Mouse (Mus musculus) cerebellum, postnatal 4 days (tissue): ENCODE measurements at regions not wholly inside any gene's neighbourhood (a gene's known extent, or its start where the extent isn't known, plus 50 kb on each side); places are given as distances from the start of the nearest gene placed in this dataset.

ENCODE experiments used
- DNase-seq, 2 experiments: peaks; one replicate each; pipeline ENCODE4 v3.0.0; 2022; ENCODE audit warnings: low spot score in 2 of 2, mixed read lengths in 1 of 2

DNA sequence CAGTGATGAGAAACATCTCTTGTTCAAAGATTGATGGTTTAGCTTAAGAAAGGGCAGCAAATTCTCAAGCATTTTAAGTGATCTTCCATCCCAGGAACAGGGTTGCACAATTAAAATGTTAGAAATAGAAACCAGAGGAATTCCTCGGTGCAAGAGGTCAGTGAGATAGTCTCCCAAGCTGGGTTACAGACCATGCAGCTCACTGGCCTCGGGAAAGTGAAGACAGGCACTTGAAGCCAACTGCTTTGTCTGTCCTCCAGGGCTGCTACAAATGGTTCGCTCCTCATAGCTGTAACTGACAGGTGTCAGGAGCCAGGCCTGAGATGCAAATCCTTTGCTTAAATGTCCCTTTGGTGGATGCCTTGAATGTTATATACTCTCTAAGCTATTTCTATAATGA lies 306.2 kb upstream of the Jag1 start:
- DNase-seq = no peak

DNA sequence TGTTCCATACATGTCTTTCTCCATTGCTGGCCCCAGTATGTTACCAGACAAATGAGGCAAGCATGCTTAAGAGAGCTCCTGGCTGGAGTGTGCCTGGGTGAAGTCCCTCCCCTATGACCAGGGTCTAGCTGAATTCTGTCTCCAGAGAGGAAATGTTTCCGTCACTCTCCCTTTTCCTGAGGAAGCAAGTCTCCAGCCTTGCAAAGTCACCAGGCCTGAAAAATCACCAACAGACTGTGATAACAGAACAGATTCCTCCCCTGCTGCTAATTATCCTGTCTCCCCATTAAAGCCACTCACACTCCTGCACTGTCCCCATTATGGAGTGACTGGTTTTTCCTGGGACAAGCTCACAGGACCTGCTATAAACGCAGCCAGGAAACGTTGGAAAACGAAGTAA lies 303.2 kb upstream of the Jag1 start:
- no peak for DNase-seq

DNA sequence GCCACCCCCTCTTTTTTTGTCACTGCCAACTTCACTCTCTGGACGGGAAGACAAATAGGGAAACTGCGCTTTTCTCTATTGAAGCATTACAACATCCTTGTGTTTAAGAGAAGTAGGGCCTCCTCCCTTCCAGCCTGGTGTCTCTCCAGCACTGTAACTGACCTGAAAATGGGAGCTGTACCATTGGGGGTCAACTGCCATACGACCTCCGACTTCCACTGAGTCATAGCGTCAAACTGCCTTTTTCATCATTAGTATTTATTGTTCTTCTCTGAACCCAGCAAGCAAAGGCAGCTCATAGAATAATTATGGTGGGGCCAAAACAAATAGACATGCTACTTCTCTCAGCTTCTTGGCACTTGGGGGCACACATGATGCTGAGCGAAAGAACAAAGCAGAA lies 301.2 kb upstream of the Jag1 start:
- no peak for DNase-seq

DNA sequence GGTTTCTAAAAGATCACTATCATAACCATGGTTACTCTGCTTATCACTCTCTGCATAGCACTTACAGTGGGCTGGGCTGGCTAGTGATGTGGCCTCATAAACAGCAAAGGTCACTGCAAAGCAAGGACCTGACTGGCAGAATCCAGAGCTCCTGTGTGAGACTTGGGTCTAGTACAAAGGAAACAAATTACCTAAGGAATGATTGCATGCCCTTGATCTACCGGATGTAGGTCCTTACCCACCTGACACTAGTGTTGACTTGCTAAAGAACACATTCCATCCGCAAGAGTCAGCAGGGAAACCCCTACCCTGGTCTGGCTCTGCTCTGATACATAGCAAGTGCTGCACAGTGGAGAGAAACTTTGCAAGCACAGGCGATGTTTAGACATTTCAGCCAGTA lies 297.0 kb upstream of the Jag1 start:
- no peak for DNase-seq

DNA sequence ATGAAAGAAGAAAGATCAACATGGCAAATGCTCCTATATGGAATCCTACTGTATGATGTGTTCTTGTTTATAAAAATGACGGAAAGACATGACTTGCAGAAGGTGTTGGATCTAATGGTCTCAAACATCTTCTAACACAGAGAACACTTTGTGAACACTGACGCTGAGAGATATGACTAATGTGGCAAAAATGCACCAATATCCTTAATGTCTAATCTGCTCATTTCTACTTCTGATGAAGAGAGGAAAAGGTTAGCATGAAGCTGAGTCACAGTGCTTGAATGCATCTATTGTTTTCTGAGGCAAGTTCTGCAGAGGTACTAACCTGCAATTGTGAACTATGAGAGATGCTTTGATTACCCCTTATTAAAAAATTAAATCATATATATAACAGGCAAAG lies 293.2 kb upstream of the Jag1 start:
- no peak for DNase-seq

DNA sequence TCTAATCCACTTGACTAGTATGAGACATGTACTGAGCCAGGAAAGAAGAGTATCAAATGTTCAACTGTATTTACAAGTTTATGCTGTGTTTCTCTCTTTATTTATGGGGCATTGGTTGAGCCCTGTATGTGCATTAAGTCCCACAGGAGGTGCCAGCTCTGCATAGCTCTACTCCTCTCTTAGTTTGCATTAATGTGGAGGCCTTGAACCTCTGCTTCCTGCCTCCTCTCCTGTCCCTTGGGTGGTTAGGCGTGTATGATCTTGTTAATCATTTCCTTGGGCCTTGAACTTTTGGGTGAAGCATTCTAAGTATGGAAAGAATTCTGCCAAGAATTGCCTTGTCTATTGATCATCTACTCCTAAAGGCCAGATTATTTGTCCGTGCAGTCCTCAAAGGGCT lies 291.9 kb upstream of the Jag1 start:
- DNase-seq = no peak

DNA sequence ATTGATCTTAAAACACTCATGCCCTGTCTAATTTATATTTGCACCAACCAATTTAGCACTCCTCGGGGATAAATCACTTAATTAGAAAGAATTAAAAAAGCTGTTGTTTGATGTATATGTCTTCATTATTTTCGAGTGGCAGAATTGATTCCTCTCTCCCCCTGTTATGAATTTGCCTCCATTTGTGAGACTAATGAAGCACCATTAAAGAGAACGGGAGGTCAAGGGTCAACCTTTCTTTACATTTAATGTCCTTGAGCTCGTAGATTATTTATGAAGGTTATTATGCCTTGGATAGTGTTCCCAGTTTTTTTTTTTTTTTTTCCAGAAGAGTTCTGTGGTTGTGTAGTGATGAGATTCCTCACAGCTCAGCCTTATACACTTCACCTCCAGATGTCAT lies 277.0 kb upstream of the Jag1 start:
- no peak for DNase-seq

DNA sequence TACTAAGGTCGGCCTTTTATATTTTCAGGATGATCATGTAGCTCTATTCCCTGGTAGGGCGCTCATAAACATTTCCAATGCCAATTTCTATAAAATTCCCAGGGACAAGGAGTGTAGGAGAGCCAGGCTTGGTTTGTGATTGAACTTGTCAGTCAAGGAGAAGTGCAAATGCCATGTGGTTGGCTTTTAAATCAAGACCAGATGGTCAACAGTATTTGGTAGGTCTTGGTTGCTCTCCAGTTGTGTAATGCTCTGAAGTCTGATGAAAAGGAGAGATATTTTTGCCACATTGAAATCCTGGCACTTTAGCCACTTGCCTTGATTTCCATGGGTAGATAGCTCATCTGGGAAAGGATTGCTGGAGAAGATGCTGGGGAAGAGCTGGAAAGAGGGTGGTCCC lies 263.4 kb upstream of the Jag1 start:
- no peak for DNase-seq

DNA sequence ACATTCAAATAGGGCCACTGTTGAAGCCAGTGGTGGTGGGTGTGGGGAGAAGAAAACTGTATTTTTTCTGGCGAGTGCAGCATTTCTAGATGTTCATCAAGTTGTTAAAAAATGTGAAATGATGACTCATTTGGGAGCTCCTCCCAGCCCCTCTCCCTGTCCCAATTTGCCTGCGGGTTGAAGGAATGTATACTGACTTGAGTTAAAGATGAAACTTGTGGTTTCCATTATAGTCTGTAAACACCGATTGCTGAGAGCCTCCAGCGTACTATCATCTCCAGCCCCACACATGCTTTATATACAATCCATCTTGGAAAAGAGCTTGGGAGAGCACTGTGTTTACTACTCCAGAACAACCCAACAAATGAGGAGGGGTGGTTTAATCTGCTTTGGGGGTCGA lies 258.9 kb upstream of the Jag1 start:
- no peak for DNase-seq

DNA sequence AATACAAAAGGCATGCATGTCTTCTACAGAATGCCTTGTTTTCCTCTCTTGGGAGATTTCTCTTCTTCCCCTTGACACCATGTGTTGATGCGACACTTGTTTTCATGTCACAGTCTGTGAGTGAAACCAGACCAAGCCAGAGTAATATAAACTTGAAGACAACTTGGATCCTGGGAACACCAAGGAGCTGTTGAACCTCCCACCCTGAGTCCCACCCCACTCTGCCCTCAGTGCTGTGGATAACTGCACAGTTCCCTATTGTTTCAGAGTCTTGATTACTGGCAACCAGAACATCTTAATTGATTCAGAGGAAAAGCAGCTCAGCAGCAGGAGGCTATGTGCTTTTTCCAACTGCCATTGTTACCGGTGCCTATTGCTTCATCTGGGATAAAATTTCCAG lies 254.6 kb upstream of the Jag1 start:
- DNase-seq = no peak

DNA sequence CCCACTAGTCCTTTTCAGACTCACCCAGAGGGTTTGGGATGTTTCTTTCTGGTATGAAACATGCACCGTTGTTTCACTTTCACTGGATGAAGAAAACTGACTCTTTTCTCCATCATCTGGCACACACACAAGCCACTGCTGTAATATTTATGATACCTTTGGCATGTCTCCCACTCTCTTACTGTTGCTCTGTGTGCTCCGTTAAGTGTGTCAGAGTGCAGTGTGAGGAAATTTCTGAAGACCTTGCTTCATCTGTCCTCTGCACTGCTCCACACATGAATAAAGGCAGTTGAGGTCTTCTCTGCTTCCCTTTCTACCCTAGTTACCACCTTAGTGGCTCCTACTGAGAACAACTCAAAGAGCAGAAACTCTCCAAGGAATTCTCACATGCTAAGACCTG lies 246.6 kb upstream of the Jag1 start:
- DNase-seq = no peak

DNA sequence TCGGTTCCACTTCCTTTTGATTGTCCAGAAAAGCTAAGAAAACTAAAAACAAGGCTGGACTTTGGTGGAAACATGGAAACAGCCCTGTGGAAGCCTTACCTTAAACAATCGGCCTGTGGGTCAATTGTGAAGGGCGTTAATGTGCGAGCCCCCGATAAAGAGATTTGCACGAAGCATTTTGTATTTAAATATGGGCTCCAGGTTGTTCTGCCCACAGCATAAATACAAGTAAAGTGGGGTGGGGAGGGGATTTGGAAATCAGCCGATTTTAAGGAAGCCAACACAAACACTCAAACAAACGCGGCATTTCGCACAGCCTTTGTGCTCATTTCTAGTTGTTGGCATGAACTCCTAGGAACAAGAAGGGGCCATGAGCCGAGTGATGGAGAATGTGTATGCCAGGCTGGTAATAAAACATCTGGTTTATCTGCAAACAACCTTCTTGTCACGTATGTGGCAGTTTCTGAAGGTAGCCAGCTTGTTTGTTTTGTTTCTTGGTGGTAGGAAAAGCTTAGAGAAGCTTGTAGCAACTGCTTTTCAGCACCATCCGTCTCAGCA lies 240.8 kb upstream of the Jag1 start:
- DNase-seq = no peak

DNA sequence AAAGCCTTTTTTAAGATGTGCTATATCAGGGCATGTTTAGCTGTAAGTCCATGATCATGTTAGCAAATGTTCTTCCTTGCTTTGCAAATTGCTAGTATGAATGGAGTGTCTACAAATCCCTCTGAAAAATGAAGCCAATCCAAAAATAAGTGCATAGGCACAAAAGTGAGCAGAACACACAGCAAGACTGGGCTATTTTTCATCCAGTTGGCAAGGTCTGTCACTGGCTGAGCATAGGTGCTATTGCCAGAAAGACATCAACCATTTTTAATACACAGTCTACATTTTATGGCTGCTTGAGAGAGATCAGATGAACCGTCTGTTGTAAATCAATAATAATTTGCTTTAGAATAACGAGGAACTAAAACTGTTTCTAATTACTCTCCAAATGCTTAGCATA lies 227.3 kb upstream of the Jag1 start:
- DNase-seq = no peak

DNA sequence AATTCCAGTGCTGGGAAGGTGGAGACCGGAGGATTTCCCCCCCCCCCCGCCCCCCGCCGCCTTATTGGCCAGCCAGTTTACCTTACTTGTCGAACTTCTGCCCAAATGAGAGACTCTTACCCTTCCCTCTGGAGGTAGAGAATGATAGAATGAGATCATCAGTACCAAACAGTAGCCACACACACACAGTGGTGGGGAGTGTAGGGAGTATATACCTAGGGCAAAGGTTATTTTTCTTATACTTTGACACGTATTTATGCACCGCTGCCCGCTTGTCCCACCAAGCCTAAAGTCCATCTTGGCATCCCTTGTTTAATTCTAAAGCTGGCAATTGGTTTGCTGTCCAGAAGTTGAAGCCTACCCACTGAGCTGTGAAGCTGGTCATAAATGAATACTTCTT lies 213.6 kb upstream of the Jag1 start:
- DNase-seq = no peak

DNA sequence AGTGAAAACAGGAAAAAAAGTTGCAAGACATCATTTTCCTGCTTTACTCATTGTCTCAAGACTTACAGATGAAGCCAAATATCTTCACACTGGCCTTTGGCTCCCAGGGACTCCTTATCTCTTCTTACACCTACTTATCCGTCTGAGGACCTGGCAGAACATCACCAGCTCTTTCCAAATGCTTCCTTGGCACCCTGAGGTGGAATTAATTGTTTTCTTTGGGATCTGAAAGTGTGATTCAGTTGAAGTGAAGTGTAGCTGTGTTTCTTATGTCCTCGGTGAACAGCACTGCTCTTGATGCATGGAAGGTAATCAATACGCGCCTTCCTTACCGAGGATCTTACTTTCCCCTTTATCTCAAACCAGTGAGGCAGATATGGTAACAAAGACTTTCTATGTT lies 207.0 kb upstream of the Jag1 start:
- no peak for DNase-seq

DNA sequence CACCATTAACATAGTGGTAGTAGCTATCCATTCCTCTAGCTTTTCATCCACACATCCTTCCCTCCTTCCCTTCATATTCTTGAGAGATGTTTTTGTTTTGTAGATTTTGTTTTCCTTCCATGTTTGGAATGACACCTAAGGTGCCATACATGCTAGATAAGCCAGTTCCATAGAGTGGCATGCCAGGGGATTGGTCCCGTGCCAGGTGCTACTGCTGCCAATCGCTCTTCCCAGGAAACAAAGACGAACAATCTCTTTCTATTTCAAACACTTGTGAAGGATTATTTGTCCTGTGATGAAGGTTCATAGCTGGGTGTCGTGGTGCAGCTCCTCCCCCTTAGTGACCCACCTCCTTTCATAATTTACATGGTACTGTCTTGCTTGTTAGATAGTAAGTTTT lies 194.1 kb upstream of the Jag1 start:
- DNase-seq = no peak

DNA sequence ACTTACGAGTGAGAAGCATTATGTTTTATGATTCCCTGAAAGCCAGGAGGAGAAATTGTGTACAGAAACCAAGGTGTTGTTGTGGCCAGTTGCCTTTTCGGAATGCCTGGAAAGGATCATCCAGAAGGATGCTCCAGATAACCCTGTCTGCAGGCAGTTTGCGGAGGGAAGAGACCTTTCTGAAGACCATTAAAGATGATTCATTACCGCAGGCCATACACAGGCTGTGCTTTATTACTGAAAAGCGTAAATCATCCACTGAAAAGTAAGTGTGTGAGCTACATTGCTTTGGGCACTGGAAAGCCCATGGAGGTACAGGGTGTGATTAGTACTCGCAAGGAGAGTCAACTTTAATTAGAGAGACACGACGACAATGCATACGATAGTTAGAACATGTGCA lies 191.7 kb upstream of the Jag1 start:
- no peak for DNase-seq

DNA sequence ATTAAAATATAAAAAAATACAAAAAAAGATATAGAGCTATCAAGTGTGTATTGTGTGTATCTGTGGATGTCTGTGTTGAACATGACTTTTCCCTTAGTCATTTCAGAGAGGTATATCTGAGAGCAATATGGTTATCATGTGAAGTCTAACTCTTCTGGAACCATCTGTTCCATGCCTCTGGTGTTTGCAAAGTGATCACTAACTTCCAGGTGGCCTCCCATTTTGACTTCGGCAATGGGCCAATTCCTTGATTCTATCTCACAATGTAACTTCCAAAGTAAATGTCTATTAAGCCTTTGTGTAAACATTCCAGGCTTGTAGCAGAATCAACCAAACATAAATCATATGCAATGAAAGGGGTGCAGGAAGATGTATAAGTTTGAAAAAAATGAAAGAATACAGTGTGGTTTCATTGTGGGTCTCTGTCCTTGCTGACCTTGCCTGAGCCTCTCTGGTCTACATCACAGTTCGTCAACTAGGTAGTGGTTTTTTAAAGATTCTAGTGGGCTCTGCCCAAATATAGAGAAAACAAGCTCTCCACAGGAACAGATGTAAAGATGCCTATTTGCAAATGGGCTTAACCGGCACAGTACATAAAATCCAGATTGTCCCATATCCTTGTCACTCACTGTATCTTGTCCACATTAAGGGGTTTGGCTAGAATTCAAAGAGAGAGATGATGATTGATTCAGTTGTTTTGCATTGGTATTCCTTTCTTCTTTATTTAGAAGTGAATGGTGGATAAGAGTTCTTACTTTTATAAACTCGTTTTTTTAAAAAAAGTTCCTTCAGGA lies 185.2 kb upstream of the Jag1 start:
- no peak for DNase-seq

DNA sequence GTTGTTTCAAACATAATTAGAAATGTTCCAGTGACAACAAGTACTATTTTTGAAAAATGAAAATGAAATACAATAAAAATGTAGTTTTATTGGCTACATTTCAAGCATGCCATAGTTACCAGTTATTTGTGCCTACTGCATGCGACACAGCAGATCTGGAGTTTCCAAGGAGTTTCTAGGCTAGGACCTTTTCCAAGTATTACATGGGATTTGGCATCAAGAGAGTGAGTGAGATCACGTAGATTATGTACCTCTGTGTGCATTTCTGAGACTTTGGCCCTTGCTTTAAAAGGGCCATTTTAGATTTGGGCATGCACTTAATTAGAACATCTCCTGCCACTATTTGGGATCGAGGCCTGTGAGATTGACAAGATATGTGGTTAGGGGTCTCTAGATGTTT lies 172.8 kb upstream of the Jag1 start:
- no peak for DNase-seq

DNA sequence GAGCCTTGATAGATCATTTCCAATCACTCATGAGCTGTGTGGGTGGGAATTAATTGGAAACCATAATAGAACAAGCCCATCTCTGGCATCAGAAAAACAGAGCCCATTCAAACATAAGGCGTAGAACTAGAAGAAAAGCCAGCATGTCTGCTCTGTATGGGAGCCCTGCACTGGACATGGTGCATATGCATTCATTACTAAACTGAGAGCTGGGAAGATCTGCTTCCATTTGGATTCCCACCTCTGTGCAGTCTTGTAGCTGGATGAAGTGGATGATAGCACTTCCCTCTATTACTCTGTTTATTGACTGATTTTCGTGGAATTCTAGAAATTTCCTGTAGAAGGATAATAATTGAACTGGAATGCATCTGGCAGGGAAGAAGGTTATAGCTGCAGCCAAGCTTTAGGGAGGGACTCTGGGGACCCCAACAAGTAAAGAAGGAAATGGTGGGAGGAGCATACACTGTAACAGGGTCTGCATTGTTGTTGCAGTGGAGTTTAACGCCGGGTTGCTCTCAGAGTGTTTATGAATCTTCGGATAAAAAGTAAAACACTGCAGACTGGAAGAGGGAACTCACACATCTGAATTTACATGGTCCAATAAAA lies 155.2 kb upstream of the Jag1 start:
- DNase-seq = no peak

DNA sequence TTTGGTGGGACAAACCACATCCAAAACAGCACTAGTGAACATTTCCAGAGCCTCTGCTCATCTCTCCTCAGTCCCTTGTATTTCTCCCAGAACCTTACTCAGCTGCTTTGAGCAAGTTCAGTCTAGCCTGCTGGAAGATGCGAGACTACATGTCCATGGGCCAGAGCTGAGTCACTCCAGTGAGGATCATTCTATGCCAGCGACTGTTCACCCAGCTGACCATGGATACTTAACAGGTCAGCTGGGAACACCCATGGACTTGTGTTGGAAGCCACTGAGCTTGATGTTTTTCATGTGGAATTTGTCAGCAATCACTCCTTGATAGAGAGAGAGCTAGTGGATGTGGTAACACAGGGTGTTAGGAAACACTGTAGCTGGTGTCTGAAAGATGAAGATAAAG lies 146.5 kb upstream of the Jag1 start:
- no peak for DNase-seq

DNA sequence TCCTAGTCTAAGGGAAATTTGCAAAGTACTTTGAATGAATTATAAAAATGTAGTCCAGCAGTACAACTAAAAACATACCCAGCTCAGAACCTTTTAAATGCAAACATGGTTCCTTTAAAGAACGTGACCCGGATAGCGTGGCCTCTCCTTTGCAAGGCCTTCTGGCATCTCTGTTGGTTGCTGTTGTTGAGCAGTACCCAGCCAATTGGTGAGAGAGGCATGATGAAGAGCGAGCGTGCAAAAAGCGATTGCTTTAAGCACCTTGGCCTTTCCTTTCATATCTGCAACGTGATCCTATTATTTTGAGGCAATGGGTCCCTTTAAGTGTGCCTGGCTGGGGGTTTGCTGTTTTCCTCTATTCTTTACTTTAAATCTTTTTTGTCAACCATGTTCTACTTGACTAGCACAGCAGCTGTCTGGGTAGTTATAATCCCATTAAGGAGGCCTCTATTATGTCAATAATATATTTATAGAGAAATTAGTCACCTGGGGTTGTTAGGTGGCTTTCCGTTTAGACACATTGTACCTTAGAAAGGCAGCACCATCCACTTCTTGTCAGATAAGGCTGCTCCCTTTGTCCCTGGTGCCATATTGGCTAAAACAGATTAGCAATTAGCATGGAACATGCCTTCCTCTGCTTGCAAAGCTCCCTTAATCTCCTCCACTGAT lies 141.5 kb upstream of the Jag1 start:
- no peak for DNase-seq

DNA sequence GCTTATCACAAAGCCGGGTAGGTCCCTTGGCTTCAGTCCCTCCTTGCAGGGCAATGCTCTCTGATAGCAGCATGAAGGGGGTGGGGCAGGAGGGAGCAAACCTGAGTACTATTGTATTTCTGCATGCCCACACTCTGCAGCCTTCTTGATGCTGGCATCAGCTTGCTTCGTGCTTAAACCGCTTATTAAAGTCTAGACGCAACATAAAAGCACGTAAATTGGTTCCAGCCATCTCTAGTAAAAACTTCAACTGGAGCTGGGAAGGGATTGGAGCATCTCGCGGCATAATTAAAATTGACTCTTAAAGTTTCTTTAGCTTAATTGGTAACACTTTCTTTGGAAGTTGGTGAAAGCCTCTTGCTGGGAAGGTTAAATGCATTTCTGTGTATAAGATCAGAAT lies 131.5 kb upstream of the Jag1 start:
- DNase-seq = no peak
